Mouse (Mus musculus) bone marrow macrophage, adult 2 months (primary cell): ENCODE results near the gene Slc22a23.

ENCODE experiments used
- CTCF ChIP-seq: IDR thresholded peaks from 2 replicates; pipeline ENCODE4 v1.5.1; 2012; ENCODE audit warnings: low read depth, mild to moderate bottlenecking, low read length, moderate library complexity
- POLR2A ChIP-seq: IDR thresholded peaks from 2 replicates; pipeline ENCODE4 v1.6.1; 2012; ENCODE audit warnings: mild to moderate bottlenecking, low read depth, low read length, borderline replicate concordance

DNA sequence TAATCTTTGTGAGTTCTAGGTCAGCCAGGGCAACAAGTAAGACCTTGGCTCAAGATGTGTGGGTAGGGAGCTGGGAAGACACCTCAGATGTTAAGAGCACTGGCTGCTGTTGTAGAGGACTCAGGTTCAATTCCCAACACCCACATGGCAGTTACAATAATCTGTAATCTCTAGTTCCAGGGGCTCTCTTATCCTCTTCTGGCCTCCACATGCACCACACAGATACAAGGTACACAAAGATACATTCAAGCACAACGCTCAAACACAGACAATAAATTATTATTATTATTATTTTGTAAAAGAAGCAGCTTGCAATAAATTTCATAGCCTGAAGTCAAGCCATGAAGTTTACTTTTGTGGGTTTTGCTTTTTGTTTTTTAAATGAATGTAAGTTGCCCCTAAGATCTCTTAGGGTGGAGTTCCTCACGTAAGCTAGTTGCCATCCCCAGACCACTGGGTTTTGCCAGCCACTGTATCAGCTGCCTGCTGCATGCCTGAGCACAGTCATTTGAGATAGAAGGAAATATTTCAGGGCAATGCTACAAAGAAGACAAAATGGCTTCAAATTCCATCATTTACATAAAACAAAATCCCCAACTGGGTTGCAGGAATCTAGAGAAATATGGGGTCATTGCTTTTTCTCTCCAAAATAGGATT, 32.5 kb downstream of the Slc22a23 start:
- TF ChIP-seq CTCF: no peak
- TF ChIP-seq POLR2A: no peak
